Mouse (Mus musculus) megakaryocyte-erythroid progenitor cell, adult 5-6 weeks (primary cell): ENCODE measurements around the gene Cep78. TPM values are rescaled to one million over a fixed set of nuclear protein-coding genes. Genes with fewer than 3 reads are reported as not detected.

ENCODE experiments used
- ATAC-seq: replicated peaks from 2 replicates; pipeline ENCODE4 v1.8.0; 2016; ENCODE audit warnings: mild to moderate bottlenecking, inconsistent platforms; ENCODE audit not compliant: severe bottlenecking, poor library complexity, low FRiP score, low TSS enrichment
- total RNA-seq, 2 experiments: library from RNA; stranded (forward) in 1 of 2; stranded (reverse) in 1 of 2; fragments of 200-1000, 215-1000 nt in 1 of 2; fragments of >200 nt in 1 of 2; fragmentation: Nextera tagmentation in 1 of 2; gene quantifications; 2 replicates each; pipeline ENCODE4 v1.2.3; 2014 to 2017

The Cep78 gene
- total RNA-seq (2014; fragmentation: Nextera tagmentation) (23.0 and 29.4 TPM in 2 replicates), total RNA-seq (2017) (25.7 and 25.8 TPM in 2 replicates)

DNA sequence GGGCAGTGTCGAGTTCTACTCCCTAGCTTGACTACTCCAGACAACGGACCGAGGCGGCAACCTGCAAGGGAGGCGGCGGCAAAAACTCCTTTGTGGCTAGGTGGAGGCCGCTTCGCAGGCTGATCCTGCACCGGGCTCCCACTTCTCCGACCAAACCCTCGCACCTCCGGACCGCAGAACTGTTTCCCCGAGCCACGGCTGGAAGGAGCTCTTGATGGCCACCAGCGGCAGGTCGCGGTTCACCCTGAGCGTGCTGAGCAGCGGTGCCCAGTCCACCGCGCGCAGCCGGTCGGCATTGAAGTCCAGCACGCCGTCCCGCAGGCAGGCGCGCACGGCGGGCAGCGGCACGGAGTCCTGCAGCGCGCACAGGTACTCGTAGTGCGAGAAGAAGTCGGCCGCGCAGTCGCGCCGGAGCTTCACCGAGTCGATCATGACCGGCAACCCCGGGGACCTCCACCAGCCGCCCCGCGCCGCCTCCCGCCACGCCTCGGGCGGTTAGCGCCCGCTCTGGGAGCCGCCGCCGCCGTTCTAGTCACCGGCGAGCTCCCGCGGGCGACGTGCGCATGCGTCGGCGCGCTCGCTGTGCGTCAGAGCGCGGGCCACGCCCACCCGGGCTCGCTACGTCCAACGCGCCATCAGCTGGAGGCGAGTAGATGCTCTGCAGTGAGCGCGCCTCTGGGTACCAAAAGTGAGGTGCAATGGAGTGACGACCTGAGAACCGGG, at the start of gene Cep78:
Gene Cep78 (minus strand): TSS at position 541 of the 723 bp plus-strand sequence.
- peak; percentile 83 for ATAC-seq

DNA sequence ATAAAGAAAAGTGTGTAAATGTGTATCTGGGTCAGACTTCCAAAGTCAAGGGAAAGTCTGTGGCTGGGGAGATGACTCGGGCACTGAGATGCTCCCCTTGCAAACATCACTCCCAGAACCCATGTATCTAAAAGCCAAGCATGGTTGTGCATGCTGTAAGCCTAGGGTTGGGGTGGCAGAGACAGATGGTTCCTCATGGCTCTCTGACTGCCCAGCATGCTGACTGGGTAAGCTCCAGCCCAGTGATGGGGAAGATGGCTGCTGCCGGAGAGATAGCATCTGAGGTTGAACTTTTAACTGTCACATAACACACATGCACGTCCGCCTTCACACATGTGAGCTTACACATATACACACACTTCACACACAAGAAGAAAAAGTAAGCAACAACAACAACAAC, 46.5 kb upstream of the Cep78 start:
- ATAC-seq, result no peak

DNA sequence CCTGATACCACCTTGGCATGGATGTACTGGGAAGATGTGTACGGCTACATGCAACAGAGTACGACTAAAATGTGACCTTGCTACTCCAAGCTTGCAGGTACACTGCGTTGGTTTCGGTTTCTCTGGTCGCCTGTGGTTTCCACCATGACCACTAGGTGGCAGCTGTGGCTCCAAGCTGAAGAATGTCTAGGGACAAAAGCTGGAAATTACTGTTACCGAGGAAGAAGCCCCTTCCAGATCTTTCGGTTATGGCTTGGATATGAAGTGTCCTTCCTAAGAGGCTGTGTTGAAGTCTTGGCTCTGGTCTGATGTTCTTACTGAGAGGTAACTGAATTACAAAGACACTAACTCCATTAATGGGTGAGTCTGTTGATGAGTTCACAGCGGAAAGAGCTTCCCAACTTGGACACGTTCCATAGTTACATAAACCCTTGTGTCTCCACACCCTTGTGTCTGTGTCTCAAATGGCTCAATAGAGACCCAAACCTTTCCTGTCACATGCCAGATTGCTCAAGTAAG, 44.5 kb upstream of the Cep78 start:
- peak; percentile 99 for ATAC-seq

DNA sequence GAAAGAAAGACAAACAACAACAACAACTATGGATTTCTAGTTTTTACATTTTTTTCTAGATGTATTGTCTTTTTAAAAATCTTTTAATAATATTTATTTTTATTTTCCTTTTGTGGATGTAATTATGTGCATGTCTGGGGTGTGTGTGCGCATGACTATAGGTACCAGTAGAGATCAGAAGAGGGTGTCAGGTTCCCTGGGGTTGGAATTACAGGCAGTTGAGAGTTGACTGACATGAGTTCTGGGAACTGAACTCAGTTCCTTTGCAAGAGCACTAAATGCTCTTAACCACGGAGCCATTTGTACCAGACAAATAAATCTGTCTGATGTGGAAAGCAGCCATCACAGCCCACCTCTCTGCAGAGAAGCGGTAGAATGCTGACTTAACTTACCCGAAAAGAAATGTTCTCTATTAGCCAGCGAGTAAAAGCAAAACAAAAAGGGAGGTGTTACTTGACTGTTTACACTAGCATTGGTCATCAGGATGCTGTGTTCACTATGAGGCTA, 44.0 kb upstream of the Cep78 start:
- ATAC-seq, result peak; percentile 45; the same call in 1 of the 2 replicates

DNA sequence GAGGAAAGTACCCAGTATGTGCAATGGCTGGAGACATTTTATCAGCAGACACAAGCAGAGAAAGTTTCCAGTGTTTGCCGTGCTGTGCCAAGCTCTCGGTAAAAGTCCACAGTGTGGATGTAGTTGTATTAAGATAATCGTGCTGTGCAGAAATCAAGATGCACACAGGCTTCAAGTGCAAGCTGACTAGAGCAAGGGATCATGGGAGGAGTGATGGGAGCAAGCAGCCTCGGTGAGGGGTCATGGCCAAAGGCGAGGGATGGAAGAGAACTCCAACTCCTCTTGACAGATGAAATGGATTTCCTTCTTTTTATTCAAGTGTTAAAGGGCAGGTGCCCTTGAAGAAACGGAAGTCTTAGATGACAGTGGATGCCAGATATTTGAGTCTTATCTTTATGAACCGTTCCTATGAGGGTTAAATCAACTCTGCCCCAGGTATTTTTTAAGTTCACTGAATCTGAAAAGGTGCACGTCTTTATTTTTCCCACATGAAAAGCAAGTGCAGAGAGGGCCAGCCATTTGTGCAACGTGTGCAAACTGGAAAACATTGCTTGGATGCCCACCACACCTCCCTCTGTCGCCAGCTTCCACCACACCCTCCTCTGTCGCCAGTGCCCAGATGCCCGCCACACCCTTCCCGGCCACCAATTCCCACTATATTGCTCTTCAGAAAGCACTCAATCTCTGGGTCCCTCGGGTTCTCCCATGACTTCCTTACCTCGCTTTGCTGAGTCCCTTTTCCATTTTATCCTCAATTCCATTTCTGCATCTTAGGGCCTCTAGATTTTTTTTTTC, 43.3 kb upstream of the Cep78 start:
- ATAC-seq, result no peak

DNA sequence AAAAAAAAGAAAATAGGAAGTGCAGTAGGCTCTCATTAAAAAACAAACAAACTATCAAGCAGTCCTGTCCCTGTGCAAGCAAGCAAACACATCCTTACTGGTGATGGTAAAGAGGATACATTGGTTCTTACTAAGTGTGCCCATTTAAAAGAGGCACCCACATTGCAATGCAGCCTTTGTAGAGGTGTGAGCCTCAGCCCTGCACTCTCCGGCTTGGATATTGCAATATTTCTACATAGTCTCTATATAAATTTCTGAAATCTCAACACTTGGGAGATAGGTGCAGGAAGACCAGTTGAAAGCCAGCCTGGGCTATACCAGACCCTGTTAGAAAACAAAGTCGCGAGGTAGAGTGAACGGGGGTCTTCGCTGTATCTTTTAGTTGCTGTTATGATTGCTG, 41.5 kb upstream of the Cep78 start:
- no peak for ATAC-seq

DNA sequence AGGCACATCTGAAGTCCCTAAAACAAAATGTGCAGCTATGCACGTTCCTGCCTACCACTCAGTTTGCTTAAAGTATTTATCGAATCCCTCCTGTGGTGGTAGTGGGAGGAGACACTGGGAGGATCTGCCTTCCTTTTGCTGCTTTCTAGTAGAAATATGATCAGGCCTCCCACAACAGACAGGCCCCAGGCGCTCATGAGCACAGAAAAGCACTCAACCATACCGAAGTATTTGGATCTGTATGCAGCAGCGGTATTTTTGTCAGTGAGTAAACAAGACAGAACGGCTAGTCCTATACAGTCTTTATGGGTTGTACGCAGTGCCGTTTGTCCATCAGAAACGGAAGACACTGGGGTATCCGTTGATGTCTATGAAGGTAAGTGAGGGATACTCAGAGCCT, 37.4 kb upstream of the Cep78 start:
- no peak for ATAC-seq

DNA sequence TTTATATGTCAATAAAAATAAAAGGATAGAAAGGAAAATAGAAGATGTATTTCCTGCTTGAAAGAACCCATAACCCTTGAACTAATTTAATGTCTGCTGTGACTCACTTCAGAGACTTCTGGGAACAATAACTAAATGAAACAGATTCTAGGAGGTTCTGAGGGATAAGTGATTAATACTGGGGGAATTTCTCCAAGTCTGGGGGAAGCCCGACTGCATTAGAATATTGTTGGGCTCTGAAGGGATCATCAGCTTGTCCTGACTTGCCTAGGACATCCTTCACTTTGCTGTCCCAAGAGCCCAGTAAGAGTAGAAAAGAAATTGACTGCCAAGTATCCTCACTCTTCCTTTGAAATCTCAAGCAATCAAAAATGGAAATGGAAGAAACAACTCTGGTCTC, 31.4 kb upstream of the Cep78 start:
- no peak for ATAC-seq

DNA sequence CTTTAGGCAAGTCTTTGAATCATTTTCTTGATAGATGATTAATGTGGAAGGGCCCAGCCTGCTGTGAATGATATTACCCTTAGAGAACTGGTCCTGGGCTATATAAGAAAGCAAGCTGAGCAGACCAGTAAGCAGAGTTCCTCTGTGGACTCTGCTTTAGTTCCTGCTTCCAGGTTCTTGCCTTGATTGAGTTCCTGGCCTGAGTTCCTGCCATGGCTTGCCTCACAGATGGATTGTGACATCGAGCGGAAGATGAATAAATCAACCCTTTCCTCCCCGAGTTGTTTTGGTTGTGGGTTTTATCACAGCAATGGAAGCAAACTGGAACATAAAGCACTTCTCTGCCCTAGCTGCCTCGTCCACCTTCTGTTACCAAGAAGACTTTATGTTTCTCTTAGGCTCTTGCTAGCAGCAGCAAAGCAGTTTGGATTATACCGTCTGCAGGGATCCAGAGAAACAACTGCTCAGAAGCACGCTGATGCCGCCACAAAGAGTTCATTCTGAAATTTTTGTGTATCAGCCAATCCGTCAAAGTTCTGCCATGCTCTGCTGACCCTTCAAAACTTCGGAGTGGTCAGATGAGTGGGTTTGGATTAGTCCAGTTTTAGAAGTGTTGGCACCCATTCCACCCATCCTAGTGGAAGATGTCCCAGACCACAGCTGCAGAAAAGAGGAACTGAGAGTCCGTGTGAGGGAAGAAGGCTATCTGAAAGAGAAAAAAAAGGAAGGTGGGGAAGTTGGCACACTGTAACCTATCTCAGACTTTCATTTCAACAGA, 30.6 kb upstream of the Cep78 start:
- ATAC-seq, result no peak

DNA sequence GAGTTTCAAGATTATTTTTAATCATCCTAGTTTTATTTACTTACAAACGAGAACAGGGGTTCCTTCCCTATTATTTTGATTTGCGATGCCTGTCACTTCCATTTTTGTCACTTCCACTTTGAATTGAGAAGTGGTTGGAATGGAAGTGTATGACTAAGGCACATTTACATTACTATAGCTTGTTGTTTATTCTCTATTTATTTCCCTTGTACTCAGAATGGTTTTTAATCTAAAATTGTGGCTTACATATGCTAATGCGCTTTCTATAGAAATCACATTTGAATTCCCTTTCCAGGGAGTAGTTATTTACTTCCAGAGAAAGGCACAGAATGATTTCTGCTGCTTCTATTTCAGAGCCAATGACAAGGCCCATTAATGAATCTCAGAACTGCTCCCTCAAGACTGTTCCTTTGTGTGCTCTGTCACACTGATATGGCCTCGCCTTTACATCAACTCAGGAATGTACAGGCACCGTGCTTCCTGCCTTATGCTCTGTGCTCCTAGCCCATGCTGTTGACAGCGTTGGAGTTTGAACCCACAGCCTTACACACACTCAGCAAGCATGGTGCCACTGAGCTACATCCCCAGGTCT, 25.1 kb upstream of the Cep78 start:
- ATAC-seq, result no peak

DNA sequence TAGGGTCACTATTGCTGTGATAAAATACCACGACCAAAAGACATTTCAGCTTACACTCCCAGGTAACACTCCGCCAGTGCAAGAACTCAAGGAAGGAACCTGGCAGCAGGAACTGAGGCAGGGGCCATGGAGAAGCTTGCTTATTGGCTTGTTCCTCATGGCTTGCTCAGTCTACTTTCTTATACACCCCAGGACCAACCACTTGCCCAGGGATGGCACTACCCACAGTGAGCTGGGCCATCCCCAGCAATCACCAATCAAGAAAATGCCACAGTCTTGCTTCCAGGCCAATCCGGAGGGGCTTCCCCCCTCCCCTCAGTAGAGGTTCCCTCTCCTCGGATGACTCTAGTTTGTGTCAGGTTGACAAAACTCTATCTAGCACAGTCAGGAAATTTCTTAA, 24.3 kb upstream of the Cep78 start:
- no peak for ATAC-seq

DNA sequence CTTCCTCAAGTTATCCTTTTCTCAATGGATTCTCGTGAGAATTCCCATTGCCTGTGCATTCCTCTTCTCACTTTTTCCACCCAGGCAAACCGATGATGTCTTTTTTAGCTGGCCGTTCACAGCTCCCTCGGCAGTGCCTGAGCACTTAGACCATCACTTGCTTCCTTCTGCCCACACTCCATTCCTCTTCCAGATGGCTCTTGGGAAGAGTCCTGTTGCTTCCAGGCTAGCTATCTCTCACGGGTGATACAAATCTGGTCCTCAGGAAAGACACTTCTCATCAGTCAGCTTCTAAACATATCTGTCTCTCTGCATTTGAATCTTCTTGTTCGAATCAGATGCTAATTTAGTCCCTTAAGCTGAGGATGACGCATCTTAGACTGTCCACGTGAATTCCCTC, 22.3 kb upstream of the Cep78 start:
- no peak for ATAC-seq

DNA sequence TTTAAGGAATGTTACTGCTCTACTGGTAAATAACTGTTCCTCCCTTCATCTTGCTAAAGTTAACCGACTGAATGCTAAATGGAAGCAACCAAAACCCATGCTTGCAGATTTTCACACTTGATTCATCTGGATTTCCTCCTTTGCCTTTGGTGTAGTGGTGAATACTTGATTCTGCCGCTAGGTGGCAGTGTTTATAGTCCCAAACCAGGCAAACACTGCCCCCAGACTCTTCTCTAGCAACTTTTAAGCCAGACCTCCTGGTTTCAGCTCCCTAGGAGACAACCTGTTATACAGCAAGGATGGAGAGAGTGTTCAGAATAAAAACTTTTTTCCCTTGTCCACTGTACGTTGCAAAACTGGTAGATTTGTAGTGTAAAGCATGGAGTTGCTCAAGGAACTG, 13.4 kb upstream of the Cep78 start:
- ATAC-seq, result peak; percentile 75

DNA sequence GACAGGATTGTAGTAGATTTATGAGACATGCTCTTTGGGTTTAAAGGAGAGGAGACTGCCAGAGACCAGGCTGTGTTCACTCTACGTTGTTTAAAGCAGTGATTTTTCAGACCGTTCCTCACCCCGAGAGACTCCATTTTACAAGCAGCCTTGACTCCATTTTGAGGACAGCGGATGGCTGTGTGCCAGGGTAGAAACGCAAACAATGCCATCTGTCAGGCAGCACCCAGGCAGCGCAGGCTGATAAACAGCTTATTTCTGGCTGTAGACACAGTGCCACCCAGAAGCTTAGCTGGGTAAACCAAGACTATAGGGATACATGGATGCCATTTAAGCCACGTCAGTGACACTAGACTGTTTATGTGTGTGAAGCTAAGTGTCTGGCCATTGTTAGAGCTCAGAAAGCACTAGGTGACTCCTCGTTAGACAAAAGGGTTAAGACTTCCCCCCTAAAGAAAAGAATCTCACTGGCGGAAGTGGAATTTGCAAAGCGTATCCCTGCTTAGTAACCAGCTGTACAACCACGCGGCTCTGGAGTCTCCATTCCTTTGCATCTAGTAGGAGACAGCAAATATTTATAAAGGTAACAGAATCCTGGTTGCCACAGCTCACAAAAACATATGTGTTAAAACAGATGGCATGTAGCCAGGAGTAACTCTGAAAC, 12.2 kb upstream of the Cep78 start:
- ATAC-seq, result no peak

DNA sequence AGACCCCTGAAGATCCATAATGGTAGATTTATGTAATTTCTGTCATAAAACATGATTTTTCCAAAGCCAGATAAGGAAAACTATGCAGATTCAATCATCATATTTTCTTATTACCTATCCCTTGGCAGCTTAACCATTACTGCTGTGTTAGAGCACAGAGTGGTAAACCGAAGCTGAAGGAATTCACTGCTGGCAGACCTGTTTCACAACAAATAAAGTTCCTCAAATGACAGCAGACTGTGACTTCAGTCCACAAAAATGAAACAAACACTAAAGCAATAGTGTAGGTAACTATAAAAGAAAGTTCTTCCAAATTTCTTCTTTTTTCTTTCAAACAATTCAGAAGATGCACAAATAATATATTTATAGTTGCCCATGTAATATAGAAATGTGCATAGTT, 5.3 kb upstream of the Cep78 start:
- no peak for ATAC-seq

DNA sequence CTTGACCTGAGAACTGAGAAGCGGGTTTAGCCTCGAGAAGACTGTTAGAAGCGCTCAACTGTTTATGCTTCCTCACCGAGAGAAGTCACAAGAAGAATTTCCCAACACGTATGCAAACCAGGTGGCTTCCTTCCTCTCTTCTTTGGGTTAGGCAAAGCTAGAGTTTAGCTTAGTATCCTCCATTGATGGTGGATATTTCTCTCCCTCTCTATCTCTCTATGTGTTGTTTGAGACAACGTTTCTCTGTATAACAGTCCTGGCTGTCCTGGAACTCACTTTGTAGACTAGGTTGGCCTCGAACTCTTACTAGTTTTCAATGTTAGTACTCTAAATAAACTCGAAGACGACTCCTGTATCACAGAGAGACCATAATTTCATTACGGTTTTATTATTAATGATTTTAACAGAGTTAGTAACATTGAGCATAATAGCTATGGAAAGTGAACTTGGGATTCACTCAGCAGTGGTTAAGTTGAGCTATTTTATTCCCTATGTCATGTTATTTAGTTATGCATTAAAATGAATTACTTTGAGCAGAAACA, 454 bp upstream of the Cep78 start:
- ATAC-seq, result no peak

DNA sequence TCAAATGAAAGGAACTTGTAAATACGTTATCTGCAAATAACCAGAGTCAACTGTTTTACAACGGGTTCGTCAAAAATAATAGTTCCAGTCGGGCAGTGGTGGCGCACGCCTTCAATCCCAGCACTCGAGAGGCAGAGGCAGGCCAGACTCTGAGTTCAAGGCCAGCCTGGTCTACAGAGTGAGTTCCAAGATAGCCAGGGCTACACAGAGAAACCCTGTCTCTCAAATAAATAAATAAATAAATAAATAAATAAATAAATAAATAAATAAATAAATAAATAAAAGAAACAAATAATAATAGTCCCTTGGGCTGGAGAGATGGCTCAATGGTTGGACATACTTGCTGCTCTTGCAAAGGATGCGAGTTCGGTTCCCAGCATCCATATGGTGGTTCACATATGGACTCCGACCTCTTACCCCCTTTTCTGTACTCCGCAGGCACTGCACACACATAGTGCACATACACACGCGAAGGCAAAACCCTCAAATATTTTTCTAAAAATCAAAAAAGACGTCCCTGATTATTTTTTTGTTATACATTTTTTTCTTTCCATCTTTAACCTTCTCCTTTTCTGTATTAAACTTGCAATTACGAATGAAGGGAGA, 947 bp downstream of the Cep78 start:
- no peak for ATAC-seq
